Mouse (Mus musculus): ENCODE data around the gene Xlr4b. TPM values are rescaled to one million over a fixed set of nuclear protein-coding genes. Genes with fewer than 3 reads are reported as not detected.

Xlr4b gene
- polyA plus RNA-seq, 1 experiment from 2014 or later: 1.6 TPM

Other genes with a start within 250 kb of the Xlr4b start
- 1.3 and 1.4 TPM in 2 replicates for gene Zfp185, start 227.0 kb upstream of the Xlr4b start, polyA plus RNA-seq (2015; fragmentation: Nextera tagmentation; extraction: Ambion mirVana)
- 0.08 TPM in 1 of 2 replicates, not detected in the other for gene Pnma5, start 177.2 kb upstream of the Xlr4b start, polyA plus RNA-seq (2015; fragmentation: Nextera tagmentation; extraction: Ambion mirVana)
- gene Pnma3, start 149.5 kb upstream of the Xlr4b start, polyA plus RNA-seq (2015; fragmentation: Nextera tagmentation; extraction: Ambion mirVana): not detected in 2 replicates
- 1.1 and 1.5 TPM in 2 replicates for gene Xlr4a, start 131.9 kb upstream of the Xlr4b start, polyA plus RNA-seq (2015; fragmentation: Nextera tagmentation; extraction: Ambion mirVana)
- gene Xlr3a, start 117.2 kb upstream of the Xlr4b start, polyA plus RNA-seq (2015; fragmentation: Nextera tagmentation; extraction: Ambion mirVana): 1.3 and 2.6 TPM in 2 replicates
- gene Gm14685, start 97.3 kb upstream of the Xlr4b start, polyA plus RNA-seq (2015; fragmentation: Nextera tagmentation; extraction: Ambion mirVana): not detected in 2 replicates
- not detected in 2 replicates for gene Xlr5b, start 65.5 kb upstream of the Xlr4b start, polyA plus RNA-seq (2015; fragmentation: Nextera tagmentation; extraction: Ambion mirVana)
- not detected in 2 replicates for gene DXBay18, start 64.9 kb upstream of the Xlr4b start, polyA plus RNA-seq (2015; fragmentation: Nextera tagmentation; extraction: Ambion mirVana)
- not detected in 2 replicates for gene Spin2d, start 37.3 kb upstream of the Xlr4b start, polyA plus RNA-seq (2015; fragmentation: Nextera tagmentation; extraction: Ambion mirVana)
- gene Xlr3b, start 22.1 kb upstream of the Xlr4b start, polyA plus RNA-seq (2015; fragmentation: Nextera tagmentation; extraction: Ambion mirVana): 2.2 and 2.6 TPM in 2 replicates
- gene F8a, start 14.0 kb downstream of the Xlr4b start, polyA plus RNA-seq (2015; fragmentation: Nextera tagmentation; extraction: Ambion mirVana): 3.3 and 3.8 TPM in 2 replicates
- gene Xlr4c, start 28.8 kb downstream of the Xlr4b start, polyA plus RNA-seq (2015; fragmentation: Nextera tagmentation; extraction: Ambion mirVana): 0.48 and 0.60 TPM in 2 replicates
- gene Xlr3c, start 51.1 kb downstream of the Xlr4b start, polyA plus RNA-seq (2015; fragmentation: Nextera tagmentation; extraction: Ambion mirVana): not detected in 2 replicates
- gene Xlr5a, start 78.6 kb downstream of the Xlr4b start, polyA plus RNA-seq (2015; fragmentation: Nextera tagmentation; extraction: Ambion mirVana): not detected in 2 replicates
- gene Xlr5c, start 78.6 kb downstream of the Xlr4b start, polyA plus RNA-seq (2015; fragmentation: Nextera tagmentation; extraction: Ambion mirVana): not detected in 2 replicates
- not detected in 2 replicates for gene Gm45015, start 122.5 kb downstream of the Xlr4b start, polyA plus RNA-seq (2015; fragmentation: Nextera tagmentation; extraction: Ambion mirVana)
- 1.8 and 2.9 TPM in 2 replicates for gene Zfp275, start 128.3 kb downstream of the Xlr4b start, polyA plus RNA-seq (2015; fragmentation: Nextera tagmentation; extraction: Ambion mirVana)
- not detected in 2 replicates for gene Gm18336, start 184.4 kb downstream of the Xlr4b start, polyA plus RNA-seq (2015; fragmentation: Nextera tagmentation; extraction: Ambion mirVana)
- gene Zfp92, start 196.8 kb downstream of the Xlr4b start, polyA plus RNA-seq (2015; fragmentation: Nextera tagmentation; extraction: Ambion mirVana): not detected in 2 replicates
- not detected in 2 replicates for gene Trex2, start 221.0 kb downstream of the Xlr4b start, polyA plus RNA-seq (2015; fragmentation: Nextera tagmentation; extraction: Ambion mirVana)
- 50.6 and 51.9 TPM in 2 replicates for gene Haus7, start 244.7 kb downstream of the Xlr4b start, polyA plus RNA-seq (2015; fragmentation: Nextera tagmentation; extraction: Ambion mirVana)